Mouse (Mus musculus): ENCODE data around the gene Map3k1. TPM values are rescaled to one million over a fixed set of nuclear protein-coding genes. Genes with fewer than 3 reads are reported as not detected.
A peak's percentile ranks its signal among the peaks of the same experiment; 100 is the strongest.

The Map3k1 gene
- total RNA-seq, 2 experiments from 2014 or later: 9.4 to 11.2 TPM

GRCm38 (mm10) chr13:111796191-111796920 is 12.4 kb downstream of the Map3k1 start:
- Histone ChIP-seq H3K4me3 (no peak overlapping the region), H3K27ac (peak overlapping the region; percentile 43; the same call in 1 of the 2 replicates)
- no peak for TF ChIP-seq CTCF (conservative IDR thresholded peaks at IDR 0.05)
- DNase-seq (ENCODE audit: low spot score in 2 of 2): no peak

GRCm38 (mm10) chr13:111792975-111793287 is 15.9 kb downstream of the Map3k1 start:
- no peak for TF ChIP-seq CTCF (conservative IDR thresholded peaks at IDR 0.05)
- Histone ChIP-seq H3K27ac (no peak overlapping the region), H3K4me3 (no peak overlapping the region)
- DNase-seq (ENCODE audit: low spot score in 2 of 2): no peak

GRCm38 (mm10) chr13:111792130-111792974 is 16.4 kb downstream of the Map3k1 start:
- Histone ChIP-seq H3K27ac (no peak overlapping the region), H3K4me3 (no peak overlapping the region)
- DNase-seq (ENCODE audit: low spot score in 2 of 2): no peak
- no peak for TF ChIP-seq CTCF (conservative IDR thresholded peaks at IDR 0.05)

- TF ChIP-seq CTCF (conservative IDR thresholded peaks at IDR 0.05): no peak
- H3K27ac ChIP-seq: no peak overlapping the region
- DNase-seq (ENCODE audit: low spot score in 2 of 2): no peak
- H3K4me3 ChIP-seq: no peak overlapping the region
Measured at GRCm38 (mm10) chr13:111791596-111791995, 17.2 kb downstream of the Map3k1 start.

GRCm38 (mm10) chr13:111789420-111790065 is 19.2 kb downstream of the Map3k1 start:
- Histone ChIP-seq H3K27ac (no peak overlapping the region), H3K4me3 (no peak overlapping the region)
- DNase-seq (ENCODE audit: low spot score in 2 of 2): no peak
- no peak for TF ChIP-seq CTCF (conservative IDR thresholded peaks at IDR 0.05)

GRCm38 (mm10) chr13:111788882-111789281 is 19.9 kb downstream of the Map3k1 start:
- no peak for DNase-seq (ENCODE audit: low spot score in 2 of 2)
- H3K27ac ChIP-seq: no peak overlapping the region; the same call in 1 of the 2 replicates
- no peak overlapping the region for H3K4me3 ChIP-seq
- no peak for TF ChIP-seq CTCF (conservative IDR thresholded peaks at IDR 0.05)

- Histone ChIP-seq H3K4me3 (no peak overlapping the region; the same call in 1 of the 2 replicates), H3K27ac (no peak overlapping the region; the same call in 1 of the 2 replicates)
- DNase-seq (ENCODE audit: low spot score in 2 of 2): peak; percentile 76 to 85
- peak; percentile 90 for TF ChIP-seq CTCF (conservative IDR thresholded peaks at IDR 0.05)
Measured at GRCm38 (mm10) chr13:111787857-111788619, 20.8 kb downstream of the Map3k1 start.

- no peak overlapping the region for H3K27ac ChIP-seq
- TF ChIP-seq CTCF (conservative IDR thresholded peaks at IDR 0.05): no peak
- DNase-seq (ENCODE audit: low spot score in 2 of 2): no peak
- no peak overlapping the region for H3K4me3 ChIP-seq
Measured at GRCm38 (mm10) chr13:111786584-111786983, 22.2 kb downstream of the Map3k1 start.

- H3K4me3 ChIP-seq: no peak overlapping the region
- no peak overlapping the region for H3K27ac ChIP-seq
Measured at GRCm38 (mm10) chr13:111783451-111783850, 25.3 kb downstream of the Map3k1 start.

GRCm38 (mm10) chr13:111779471-111779870 is 29.3 kb downstream of the Map3k1 start:
- H3K4me3 ChIP-seq: no peak overlapping the region
- H3K27ac ChIP-seq: no peak overlapping the region
- no peak for TF ChIP-seq CTCF (conservative IDR thresholded peaks at IDR 0.05)
- DNase-seq (ENCODE audit: low spot score in 2 of 2): no peak

More at GRCm38 (mm10) chr13:111783451-111783850, 25.3 kb downstream of the Map3k1 start:
- DNase-seq (ENCODE audit: low spot score in 2 of 2): no peak
- no peak for TF ChIP-seq CTCF (conservative IDR thresholded peaks at IDR 0.05)

- no peak for DNase-seq (ENCODE audit: low spot score in 2 of 2)
- Histone ChIP-seq H3K4me3 (no peak overlapping the region), H3K27ac (no peak overlapping the region)
- TF ChIP-seq CTCF (conservative IDR thresholded peaks at IDR 0.05): no peak
Measured at GRCm38 (mm10) chr13:111778606-111779005, 30.2 kb downstream of the Map3k1 start.

- Histone ChIP-seq H3K4me3 (no peak overlapping the region), H3K27ac (no peak overlapping the region)
- TF ChIP-seq CTCF (conservative IDR thresholded peaks at IDR 0.05): no peak
- DNase-seq (ENCODE audit: low spot score in 2 of 2): no peak
Measured at GRCm38 (mm10) chr13:111777865-111778264, 30.9 kb downstream of the Map3k1 start.
